Mouse (Mus musculus): Measurements from ENCODE around the gene Gm49366. TPM values are rescaled to one million over a fixed set of nuclear protein-coding genes. Genes with fewer than 3 reads are reported as not detected.
"Not testable (repeated sequence)": the region's sequence is repeated elsewhere in the genome, so short reads cannot be mapped to it uniquely, and the experiment has no call there.

Gm49366 gene
- polyA plus RNA-seq, 1 experiment from 2014 or later = not detected

GRCm38 (mm10) chr12:84063228-84063627, 24.5 kb downstream of the Gm49366 start:
- no peaks in the 10 kb centered on the region for H3K9me3 ChIP-seq

GRCm38 (mm10) chr12:84063833-84064232, 25.1 kb downstream of the Gm49366 start:
- H3K36me3 ChIP-seq = no peaks in the 10 kb centered on the region
- no peak overlapping the region for H3K9ac ChIP-seq
- 86% methylated on average over 2 of the region's 2 CpGs for WGBS
- no peak for ATAC-seq (ENCODE audit: low FRiP score, low read depth)
- peaks cover 13% of the 10 kb centered on the region for H3K27me3 ChIP-seq (replicated peaks)
- no peak overlapping the region for H3K4me3 ChIP-seq
- H3K4me1 ChIP-seq = no peaks in the 10 kb centered on the region
- no peak overlapping the region for H3K27ac ChIP-seq
- no peak overlapping the region for H3K4me2 ChIP-seq (replicated peaks)
- H3K9me3 ChIP-seq = no peaks in the 10 kb centered on the region

More at GRCm38 (mm10) chr12:84063228-84063627, 24.5 kb downstream of the Gm49366 start:
- ATAC-seq (ENCODE audit: low FRiP score, low read depth) = no peak
- Histone ChIP-seq H3K4me1 (no peaks in the 10 kb centered on the region), H3K27ac (no peak overlapping the region), H3K36me3 (no peaks in the 10 kb centered on the region), H3K27me3 (replicated peaks) (peaks cover 7% of the 10 kb centered on the region), H3K4me3 (no peak overlapping the region), H3K4me2 (replicated peaks) (no peak overlapping the region), H3K9ac (no peak overlapping the region)
- 73% methylated on average over 5 of the region's 5 CpGs for WGBS

DNA sequence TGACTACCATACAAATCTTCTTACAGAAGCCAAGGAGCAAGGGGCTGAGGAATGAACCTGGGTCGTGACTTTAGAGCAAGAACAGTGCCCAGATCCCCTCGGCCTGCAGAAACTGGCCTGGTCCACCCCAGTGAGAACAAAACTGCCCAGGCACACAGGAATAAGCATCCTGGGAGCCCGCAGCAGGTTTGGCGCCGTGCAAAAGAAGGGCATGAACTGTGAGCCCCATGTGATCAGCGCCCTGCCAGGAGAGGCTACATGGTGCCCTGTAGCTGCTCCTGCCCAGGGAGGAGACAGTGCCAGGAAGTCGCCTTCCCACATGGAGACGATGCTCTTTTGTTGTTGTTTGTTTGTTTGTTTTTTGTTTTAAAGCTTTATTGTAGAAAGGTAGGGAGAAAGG, 25.9 kb downstream of the Gm49366 start:
- no peaks in the 10 kb centered on the region for H3K9me3 ChIP-seq
- H3K9ac ChIP-seq = no peak overlapping the region
- no peaks in the 10 kb centered on the region for H3K4me1 ChIP-seq
- H3K27ac ChIP-seq = no peak overlapping the region
- H3K4me2 ChIP-seq (replicated peaks) = no peak overlapping the region
- no peak for ATAC-seq (ENCODE audit: low FRiP score, low read depth)
- no peak overlapping the region for H3K4me3 ChIP-seq
- no peaks in the 10 kb centered on the region for H3K36me3 ChIP-seq
- 79% methylated on average over 8 of the region's 8 CpGs for WGBS
- peaks cover 21% of the 10 kb centered on the region for H3K27me3 ChIP-seq (replicated peaks)

- no peak for ATAC-seq (ENCODE audit: low FRiP score, low read depth)
- Histone ChIP-seq H3K36me3 (no peaks in the 10 kb centered on the region), H3K27me3 (replicated peaks) (peaks cover 28% of the 10 kb centered on the region), H3K4me1 (no peaks in the 10 kb centered on the region), H3K27ac (no peak overlapping the region), H3K4me3 (no peak overlapping the region), H3K9ac (no peak overlapping the region), H3K9me3 (no peaks in the 10 kb centered on the region), H3K4me2 (replicated peaks) (no peak overlapping the region)
- WGBS = 83% methylated on average over 4 of the region's 4 CpGs
Measured at GRCm38 (mm10) chr12:84067752-84068151, 29.0 kb downstream of the Gm49366 start.

DNA sequence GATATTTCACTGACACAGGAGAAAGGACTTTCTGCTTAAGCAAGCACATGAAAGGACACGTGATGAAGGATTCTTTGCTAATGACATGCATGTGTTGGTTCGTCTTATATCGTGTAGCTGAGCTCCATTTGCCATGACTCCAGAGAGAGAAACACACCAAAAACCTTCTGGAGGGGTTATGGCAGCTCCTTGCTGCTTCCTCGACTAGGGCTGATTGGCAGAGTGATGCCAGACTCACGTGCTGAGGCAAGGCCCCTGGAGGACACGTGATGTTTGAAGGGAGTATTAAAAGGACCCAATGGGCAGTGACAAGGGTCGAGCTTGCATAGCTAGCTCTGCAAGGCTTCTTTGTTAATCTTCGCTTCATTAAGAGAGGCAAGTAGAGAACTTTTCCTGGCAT, 29.6 kb downstream of the Gm49366 start:
- Histone ChIP-seq H3K4me3 (no peak overlapping the region), H3K4me2 (replicated peaks) (no peak overlapping the region), H3K9ac (no peak overlapping the region), H3K4me1 (no peaks in the 10 kb centered on the region), H3K27me3 (replicated peaks) (peaks cover 28% of the 10 kb centered on the region), H3K9me3 (no peaks in the 10 kb centered on the region), H3K36me3 (no peaks in the 10 kb centered on the region), H3K27ac (no peak overlapping the region)
- ATAC-seq (ENCODE audit: low FRiP score, low read depth) = no peak
- WGBS = 71% methylated on average over 8 of the region's 8 CpGs

GRCm38 (mm10) chr12:84068986-84069385, 30.3 kb downstream of the Gm49366 start, which contains the start of gene Acot5:
Gene Acot5, plus strand, starts transcription at chr12:84069325.
- Histone ChIP-seq H3K27ac (no peak within 1 kb of the TSS), H3K27me3 (replicated peaks) (peaks cover 28% of the 10 kb centered on the region), H3K4me2 (replicated peaks) (peak within 1 kb of the TSS; percentile 63), H3K36me3 (no peaks in the 10 kb centered on the region), H3K4me3 (peak within 1 kb of the TSS; percentile 33), H3K4me1 (no peaks in the 10 kb centered on the region), H3K9me3 (no peaks in the 10 kb centered on the region), H3K9ac (0 out of 2 replicates have a peak within 1 kb of the TSS, but pooled peaks have one; percentile 40)
- ATAC-seq (ENCODE audit: low FRiP score, low read depth) = no peak
- 59% methylated on average over 9 of the region's 9 CpGs for WGBS

GRCm38 (mm10) chr12:84069582-84069981, 30.8 kb downstream of the Gm49366 start:
- not testable (repeated sequence) for H3K36me3 ChIP-seq; H3K9me3 ChIP-seq; ATAC-seq (ENCODE audit: low FRiP score, low read depth); H3K4me1 ChIP-seq; H3K27ac ChIP-seq
- Histone ChIP-seq H3K4me2 (replicated peaks) (peak overlapping the region; percentile 63), H3K27me3 (replicated peaks) (peaks cover 27% of the 10 kb centered on the region), H3K9ac (0 out of 2 replicates have a peak overlapping the region, but pooled peaks have one; percentile 40), H3K4me3 (peak overlapping the region; percentile 33)
- WGBS = 2% methylated on average over 41 of the region's 52 CpGs

DNA sequence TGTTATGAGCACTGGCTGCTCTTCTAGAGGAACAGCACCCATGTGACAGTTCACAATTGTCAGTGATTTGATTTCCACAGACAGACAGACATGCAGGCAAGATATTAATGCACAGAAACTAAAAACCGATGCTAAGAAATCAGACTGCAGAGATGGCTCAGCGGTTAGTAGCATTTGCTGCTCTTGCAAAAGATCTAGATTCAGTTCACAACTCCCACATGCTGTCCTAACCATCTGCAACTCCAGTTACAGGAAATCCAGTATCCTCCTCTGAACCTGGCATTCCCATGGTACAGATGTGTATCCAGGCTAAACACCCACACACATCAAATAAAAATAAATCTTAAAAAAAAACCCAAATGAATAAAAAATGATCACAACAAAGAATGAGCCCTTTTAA, 33.0 kb downstream of the Gm49366 start:
- no peaks in the 10 kb centered on the region for H3K9me3 ChIP-seq
- H3K27ac ChIP-seq = no peak overlapping the region
- no peaks in the 10 kb centered on the region for H3K36me3 ChIP-seq
- H3K4me2 ChIP-seq (replicated peaks) = no peak overlapping the region
- no peaks in the 10 kb centered on the region for H3K4me1 ChIP-seq
- ATAC-seq (ENCODE audit: low FRiP score, low read depth) = no peak
- WGBS = 98% methylated on average over 2 of the region's 2 CpGs
- H3K9ac ChIP-seq = no peak overlapping the region
- H3K4me3 ChIP-seq = no peak overlapping the region
- H3K27me3 ChIP-seq (replicated peaks) = peaks cover 25% of the 10 kb centered on the region

GRCm38 (mm10) chr12:84077371-84077990, 38.7 kb downstream of the Gm49366 start:
- Histone ChIP-seq H3K27ac (no peak overlapping the region), H3K36me3 (no peaks in the 10 kb centered on the region), H3K4me3 (no peak overlapping the region), H3K9me3 (no peaks in the 10 kb centered on the region), H3K4me1 (no peaks in the 10 kb centered on the region), H3K4me2 (replicated peaks) (no peak overlapping the region), H3K27me3 (replicated peaks) (no peaks in the 10 kb centered on the region), H3K9ac (no peak overlapping the region)
- WGBS = 95% methylated on average over 4 of the region's 4 CpGs
- ATAC-seq (ENCODE audit: low FRiP score, low read depth) = no peak

- H3K27me3 ChIP-seq (replicated peaks) = no peaks in the 10 kb centered on the region
- 90% methylated on average over 2 of the region's 2 CpGs for WGBS
- H3K4me3 ChIP-seq = no peak overlapping the region
- no peaks in the 10 kb centered on the region for H3K4me1 ChIP-seq
- no peak overlapping the region for H3K4me2 ChIP-seq (replicated peaks)
- no peak overlapping the region for H3K27ac ChIP-seq
- ATAC-seq (ENCODE audit: low FRiP score, low read depth) = no peak
- H3K9ac ChIP-seq = no peak overlapping the region
- H3K36me3 ChIP-seq = no peaks in the 10 kb centered on the region
- peaks cover 6% of the 10 kb centered on the region; the same call in 1 of the 2 replicates for H3K9me3 ChIP-seq
Measured at GRCm38 (mm10) chr12:84083842-84084241, 45.1 kb downstream of the Gm49366 start.

- no peak for ATAC-seq (ENCODE audit: low FRiP score, low read depth)
- no peak overlapping the region for H3K4me2 ChIP-seq (replicated peaks)
- 87% methylated on average over 4 of the region's 4 CpGs for WGBS
Measured at GRCm38 (mm10) chr12:84084581-84084980, 45.8 kb downstream of the Gm49366 start.

GRCm38 (mm10) chr12:84094666-84095065, 55.9 kb downstream of the Gm49366 start:
- H3K9me3 ChIP-seq = peaks cover 16% of the 10 kb centered on the region; the same call in 1 of the 2 replicates
- H3K4me2 ChIP-seq (replicated peaks); H3K9ac ChIP-seq; H3K4me1 ChIP-seq; H3K27ac ChIP-seq; H3K36me3 ChIP-seq; H3K4me3 ChIP-seq; H3K27me3 ChIP-seq (replicated peaks); ATAC-seq (ENCODE audit: low FRiP score, low read depth): not testable (repeated sequence)
- WGBS = 89% methylated on average over 5 of the region's 5 CpGs

More at GRCm38 (mm10) chr12:84084581-84084980, 45.8 kb downstream of the Gm49366 start:
- Histone ChIP-seq H3K4me3 (no peak overlapping the region), H3K9ac (no peak overlapping the region), H3K27ac (no peak overlapping the region), H3K36me3 (no peaks in the 10 kb centered on the region), H3K9me3 (peaks cover 12% of the 10 kb centered on the region), H3K27me3 (replicated peaks) (no peaks in the 10 kb centered on the region), H3K4me1 (no peaks in the 10 kb centered on the region)

DNA sequence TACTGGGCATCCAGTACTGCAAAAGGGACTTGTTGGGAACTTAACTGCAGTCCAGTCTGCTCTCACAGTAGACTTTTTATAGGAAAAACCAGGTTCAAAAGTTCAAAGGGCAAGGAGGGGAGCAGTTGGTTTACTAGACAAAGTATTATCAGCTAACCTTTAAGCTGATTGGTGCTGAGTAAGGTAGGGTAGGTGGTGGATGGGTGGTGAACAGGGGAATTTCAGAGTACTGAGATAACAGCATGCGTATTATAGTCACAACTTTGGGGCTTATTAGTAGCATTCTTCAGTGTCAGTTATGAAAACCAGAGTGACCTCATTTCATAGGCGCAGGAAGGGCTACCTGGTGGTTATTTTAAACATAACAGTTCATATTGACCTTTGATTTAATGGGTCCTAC, 60.9 kb downstream of the Gm49366 start:
- no peak overlapping the region for H3K4me2 ChIP-seq (replicated peaks)

More for the DNA sequence above, 60.9 kb downstream of the Gm49366 start:
- no peaks in the 10 kb centered on the region for H3K27me3 ChIP-seq (replicated peaks)
- H3K4me1 ChIP-seq = no peaks in the 10 kb centered on the region
- no peak overlapping the region for H3K27ac ChIP-seq
- H3K4me3 ChIP-seq = no peak overlapping the region
- no peaks in the 10 kb centered on the region for H3K36me3 ChIP-seq
- H3K9me3 ChIP-seq = 0 out of 2 replicates have a peak, but pooled peaks cover 3% of the 10 kb centered on the region
- H3K9ac ChIP-seq = no peak overlapping the region
- 95% methylated on average over 2 of the region's 2 CpGs for WGBS
- no peak for ATAC-seq (ENCODE audit: low FRiP score, low read depth)

All from neural tube, embryonic 12.5 days (tissue).